Mouse (Mus musculus) ES-E14 (cell line): Measurements from ENCODE around the gene Grm4.

Experiments used
- CHD2 ChIP-seq: IDR thresholded peaks from 2 replicates; pipeline ENCODE4 v1.6.1; 2014; ENCODE audit warnings: mild to moderate bottlenecking, low read depth, low read length, inconsistent platforms
- HCFC1 ChIP-seq: IDR thresholded peaks from 2 replicates; pipeline ENCODE4 v1.6.1; 2012; ENCODE audit warnings: low read length, inconsistent platforms, borderline replicate concordance; ENCODE audit not compliant: insufficient read depth
- MAFK ChIP-seq: IDR thresholded peaks from 2 replicates; pipeline ENCODE4 v1.6.1; 2014; ENCODE audit warnings: mild to moderate bottlenecking, low read depth, low read length, inconsistent platforms; ENCODE audit not compliant: insufficient read depth
- ZNF384 ChIP-seq: IDR thresholded peaks from 2 replicates; pipeline ENCODE4 v1.6.1; 2012; ENCODE audit warnings: low read depth, low read length, inconsistent platforms

- TF ChIP-seq HCFC1, result no peak
- TF ChIP-seq ZNF384, result no peak
- no peak for TF ChIP-seq CHD2
- TF ChIP-seq MAFK, result no peak
These were observed 31.3 kb upstream of the Grm4 start for GRCm38 (mm10) chr17:27552215-27553201.
